Mouse (Mus musculus) MEL (cell line): Measurements from ENCODE around the gene Cxcr6. TPM values are rescaled to one million over a fixed set of nuclear protein-coding genes. Genes with fewer than 3 reads are reported as not detected.

ENCODE experiments used
- DNase-seq: peaks from one replicate; pipeline ENCODE4 v3.0.0; 2011; ENCODE audit warnings: low read depth, low spot score
- H3K27ac ChIP-seq: 2 replicates; pipeline ENCODE4 v1.5.1; 2012; ENCODE audit warnings: low read depth, mild to moderate bottlenecking, control low read depth, low read length, moderate library complexity; ENCODE audit not compliant: control insufficient read depth
- H3K27me3 ChIP-seq, 2 experiments: fragments of 150-350 bp in 1 of 2; sonication (generic) in 1 of 2; 2 replicates each; pipeline ENCODE4 v1.6.1; 2012; ENCODE audit warnings: low read length in 2 of 2, mild to moderate bottlenecking in 2 of 2, improper control_type of control experiment in 1 of 2, moderate library complexity in 1 of 2; ENCODE audit not compliant: insufficient read depth in 2 of 2, control insufficient read depth in 1 of 2
- H3K36me3 ChIP-seq, 2 experiments: 2 replicates each; pipeline ENCODE4 v1.6.1; 2012 to 2014; ENCODE audit warnings: low read length in 2 of 2, improper control_type of control experiment in 1 of 2, inconsistent platforms in 1 of 2, mild to moderate bottlenecking in 1 of 2; ENCODE audit not compliant: insufficient read depth in 2 of 2, control insufficient read depth in 1 of 2
- H3K4me1 ChIP-seq, 2 experiments: fragments of 150-350 bp in 1 of 2; sonication (generic) in 1 of 2; 2 replicates each; pipeline ENCODE4 v1.6.1; 2012; ENCODE audit warnings: low read length in 2 of 2, improper control_type of control experiment in 1 of 2, mild to moderate bottlenecking in 1 of 2; ENCODE audit not compliant: insufficient read depth in 2 of 2, control insufficient read depth in 1 of 2
- H3K4me3 ChIP-seq, 2 experiments: fragments of 150-350 bp in 1 of 2; sonication (generic) in 1 of 2; 2 replicates each; pipeline ENCODE4 v1.5.1; 2012; ENCODE audit warnings: low read depth in 2 of 2, low read length in 2 of 2, mild to moderate bottlenecking in 2 of 2, moderate library complexity in 2 of 2, control low read depth in 1 of 2, improper control_type of control experiment in 1 of 2; ENCODE audit not compliant: control insufficient read depth in 1 of 2, insufficient read depth in 1 of 2
- H3K79me2 ChIP-seq: 2 replicates; pipeline ENCODE4 v1.6.1; 2012; ENCODE audit warnings: mild to moderate bottlenecking, low read length, moderate library complexity; ENCODE audit not compliant: control insufficient read depth, poor library complexity, insufficient read depth
- H3K9ac ChIP-seq: 2 replicates; pipeline ENCODE4 v1.6.1; 2012; ENCODE audit warnings: low read depth, mild to moderate bottlenecking, control low read depth, low read length, moderate library complexity; ENCODE audit not compliant: control insufficient read depth, poor library complexity, severe bottlenecking
- H3K9me3 ChIP-seq: fragments of 150-350 bp; sonication (generic); replicated peaks from 2 replicates; pipeline ENCODE4 v1.6.1; 2012; ENCODE audit warnings: mild to moderate bottlenecking, low read length, improper control_type of control experiment, moderate library complexity; ENCODE audit not compliant: insufficient read depth
- CHD1 ChIP-seq: IDR thresholded peaks from 2 replicates; pipeline ENCODE4 v1.6.1; 2012; ENCODE audit warnings: low read depth, mild to moderate bottlenecking, inconsistent platforms, low read length, improper control_type of control experiment
- CHD2 ChIP-seq: IDR thresholded peaks from 2 replicates; pipeline ENCODE4 v1.6.1; 2011; ENCODE audit warnings: low read length, improper control_type of control experiment
- ELF1 ChIP-seq: IDR thresholded peaks from 2 replicates; pipeline ENCODE4 v1.6.1; 2014; ENCODE audit warnings: low read depth, mild to moderate bottlenecking, inconsistent platforms, low read length, improper control_type of control experiment, moderate library complexity
- ETS1 ChIP-seq: IDR thresholded peaks from 2 replicates; pipeline ENCODE4 v1.6.1; 2012; ENCODE audit warnings: low read depth, mild to moderate bottlenecking, inconsistent platforms, low read length, improper control_type of control experiment, moderate library complexity
- GABPA ChIP-seq: IDR thresholded peaks from 2 replicates; pipeline ENCODE4 v1.6.1; 2012; ENCODE audit warnings: low read depth, mild to moderate bottlenecking, inconsistent platforms, low read length, improper control_type of control experiment, moderate library complexity
- GATA1 ChIP-seq: IDR thresholded peaks from 2 replicates; pipeline ENCODE4 v1.6.1; 2011; ENCODE audit warnings: low read depth, low read length, improper control_type of control experiment
- HCFC1 ChIP-seq: IDR thresholded peaks from 2 replicates; pipeline ENCODE4 v1.6.1; 2012; ENCODE audit warnings: low read depth, mild to moderate bottlenecking, inconsistent platforms, low read length, improper control_type of control experiment, moderate library complexity
- JUND ChIP-seq: IDR thresholded peaks from 2 replicates; pipeline ENCODE4 v1.6.1; 2011; ENCODE audit warnings: low read depth, mild to moderate bottlenecking, improper control_type of control experiment, low read length
- KAT2A ChIP-seq: conservative IDR thresholded peaks from 2 replicates; pipeline ENCODE4 v1.6.1; 2012; ENCODE audit warnings: low read depth, low read length, improper control_type of control experiment, inconsistent platforms
- MAX ChIP-seq: IDR thresholded peaks from 2 replicates; pipeline ENCODE4 v1.6.1; 2011; ENCODE audit warnings: low read length, improper control_type of control experiment
- MXI1 ChIP-seq: IDR thresholded peaks from 2 replicates; pipeline ENCODE4 v1.6.1; 2011; ENCODE audit warnings: mild to moderate bottlenecking, low read depth, low read length, improper control_type of control experiment
- MYC ChIP-seq: IDR thresholded peaks from 2 replicates; pipeline ENCODE4 v1.6.1; 2011; ENCODE audit warnings: low read depth, mild to moderate bottlenecking, low read length, improper control_type of control experiment, moderate library complexity
- NELFE ChIP-seq: IDR thresholded peaks from 2 replicates; pipeline ENCODE4 v1.6.1; 2011; ENCODE audit warnings: low read depth, low read length, improper control_type of control experiment
- NRF1 ChIP-seq: IDR thresholded peaks from 2 replicates; pipeline ENCODE4 v1.6.1; 2014; ENCODE audit warnings: low read depth, mild to moderate bottlenecking, inconsistent platforms, low read length, improper control_type of control experiment, moderate library complexity; ENCODE audit not compliant: poor library complexity, insufficient read depth, severe bottlenecking
- POLR2A ChIP-seq, 2 experiments: IDR thresholded peaks; 2 replicates each; pipeline ENCODE4 v1.6.1; 2011 to 2012; ENCODE audit warnings: low read length in 2 of 2, mild to moderate bottlenecking in 2 of 2, control low read depth in 1 of 2, improper control_type of control experiment in 1 of 2, low read depth in 1 of 2, moderate library complexity in 1 of 2; ENCODE audit not compliant: control insufficient read depth in 1 of 2, insufficient read depth in 1 of 2, poor library complexity in 1 of 2
- POLR2AphosphoS2 ChIP-seq: IDR thresholded peaks from 2 replicates; pipeline ENCODE4 v1.6.1; 2011; ENCODE audit warnings: low read length, improper control_type of control experiment
- POLR2AphosphoS5 ChIP-seq: IDR thresholded peaks from 2 replicates; pipeline ENCODE4 v1.6.1; 2012; ENCODE audit warnings: low read depth, borderline replicate concordance, mild to moderate bottlenecking, inconsistent platforms, low read length, moderate library complexity, mixed read lengths
- SIN3A ChIP-seq: IDR thresholded peaks from 2 replicates; pipeline ENCODE4 v1.6.1; 2012; ENCODE audit warnings: low read length, improper control_type of control experiment, inconsistent platforms
- TAL1 ChIP-seq: IDR thresholded peaks from 2 replicates; pipeline ENCODE4 v1.6.1; 2012; ENCODE audit warnings: mild to moderate bottlenecking, inconsistent platforms, low read length, moderate library complexity, mixed read lengths
- TBP ChIP-seq: IDR thresholded peaks from 2 replicates; pipeline ENCODE4 v1.8.0; 2011; ENCODE audit warnings: low read depth, low read length, improper control_type of control experiment
- TCF12 ChIP-seq: IDR thresholded peaks from 2 replicates; pipeline ENCODE4 v1.6.1; 2014; ENCODE audit warnings: low read depth, mild to moderate bottlenecking, inconsistent platforms, low read length, improper control_type of control experiment, moderate library complexity
- UBTF ChIP-seq: IDR thresholded peaks from 2 replicates; pipeline ENCODE4 v1.6.1; 2012; ENCODE audit warnings: low read depth, mild to moderate bottlenecking, inconsistent platforms, low read length, improper control_type of control experiment, moderate library complexity, borderline replicate concordance; ENCODE audit not compliant: insufficient read depth
- ZC3H11A ChIP-seq: IDR thresholded peaks from 2 replicates; pipeline ENCODE4 v1.6.1; 2012; ENCODE audit warnings: low read depth, mild to moderate bottlenecking, inconsistent platforms, low read length, improper control_type of control experiment
- ZMIZ1 ChIP-seq: IDR thresholded peaks from 2 replicates; pipeline ENCODE4 v1.6.1; 2012; ENCODE audit warnings: low read depth, mild to moderate bottlenecking, inconsistent platforms, low read length, improper control_type of control experiment, moderate library complexity
- polyA plus RNA-seq, 2 experiments: library from polyadenylated mRNA; stranded (reverse) in 1 of 2; unstranded in 1 of 2; fragments of >175 nt in 1 of 2; fragments of >200 nt in 1 of 2; gene quantifications; 2 replicates each; pipeline versions ENCODE4 v1.2.1 to v1.2.4; 2012; ENCODE audit warnings: low replicate concordance in 2 of 2, low read depth in 1 of 2; ENCODE audit not compliant: insufficient read length in 2 of 2, insufficient read depth in 1 of 2, missing spikeins in 1 of 2
- total RNA-seq: library from RNA; depleted of rRNA; stranded (reverse); fragments of 300-350 nt; gene quantifications from 2 replicates; pipeline ENCODE4 v1.2.3, GENCODE M21; 2012

Cxcr6 gene
- total and polyA plus RNA-seq, 3 experiments = 0.04 TPM; not detected in 2

- TF ChIP-seq NRF1 (no peak), UBTF (no peak)
Measured at GRCm38 (mm10) chr9:123851062-123851712, 44.9 kb downstream of the Cxcr6 start (continued).

- Histone ChIP-seq H3K27me3 (no peaks in the 10 kb centered on the region), H3K9ac (peak within 1 kb of the TSS; percentile 95), H3K9me3 (no peaks in the 10 kb centered on the region), H3K4me1 (peaks cover 0 to 17% of the 10 kb centered on the region in 2 experiments; a peak in 3 of 4 replicates), H3K36me3 (peaks cover 0 to 12% of the 10 kb centered on the region in 2 experiments; a peak in 2 of 4 replicates), H3K27ac (peak within 1 kb of the TSS; percentile 79), H3K4me3 (peak within 1 kb of the TSS; percentile 68 to 93), H3K79me2 (peaks cover 2% of the 10 kb centered on the region; the same call in 1 of the 2 replicates)
- peak; percentile 99 for DNase-seq
- TF ChIP-seq ETS1 = peak; percentile 49; the same call in 1 of the 2 replicates
- peak; percentile 73; the same call in 1 of the 2 replicates for TF ChIP-seq TCF12
- TF ChIP-seq ZC3H11A = no peak
- peak; percentile 83 for TF ChIP-seq MYC
- peak; percentile 97 for TF ChIP-seq SIN3A
- no peak for TF ChIP-seq POLR2AphosphoS5
- TF ChIP-seq CHD1 = no peak
- peak; percentile 99 for TF ChIP-seq HCFC1
- peak; percentile 90 for TF ChIP-seq ZMIZ1
- peak; percentile 85 for TF ChIP-seq CHD2
- TF ChIP-seq NRF1 = peak; percentile 51
- TF ChIP-seq POLR2A (IDR thresholded peaks at IDR 0.05; ENCODE audit: control insufficient read depth in 1 of 2, insufficient read depth in 1 of 2, low read depth in 1 of 2, low read length in 2 of 2, poor library complexity in 1 of 2) = peak in 1 of 2 experiments; percentile 84; a peak in 2 of 4 replicates
- TF ChIP-seq TBP = peak; percentile 90
- TF ChIP-seq MXI1 = peak; percentile 90
- peak; percentile 100 for TF ChIP-seq KAT2A
- TF ChIP-seq POLR2AphosphoS2 = peak; percentile 94
- TF ChIP-seq TAL1 = no peak
- peak; percentile 88 for TF ChIP-seq NELFE
- peak; percentile 68; the same call in 1 of the 2 replicates for TF ChIP-seq MAX
- no peak for TF ChIP-seq UBTF
- peak; percentile 54; the same call in 1 of the 2 replicates for TF ChIP-seq GABPA
- TF ChIP-seq JUND = no peak
- peak; percentile 99 for TF ChIP-seq ELF1
- no peak for TF ChIP-seq GATA1
Measured at GRCm38 (mm10) chr9:123851713-123852448, 45.6 kb downstream of the Cxcr6 start, which contains the start of gene Fyco1. TSS of gene Fyco1 (minus strand) at chr9:123851899.
